Mouse (Mus musculus) mouse embryonic stem cell (cell line): ENCODE results near the gene Map3k1.

ENCODE experiments used
- in situ Hi-C, 2 experiments: fragments of 300-500 bp; cut with MboI; formaldehyde crosslinking; loops; 1 replicate in 1 of 2; 3 replicates in 1 of 2; pipeline ENCODE4 v1.14.3; 2019 to 2020; ENCODE audit warnings: low sequenced_read_pairs in 2 of 2, low pct_unique_long_range_greater_than_20kb in 1 of 2, mixed read lengths in 1 of 2; ENCODE audit not compliant: unreplicated experiment in 1 of 2

Gene Map3k1

DNA sequence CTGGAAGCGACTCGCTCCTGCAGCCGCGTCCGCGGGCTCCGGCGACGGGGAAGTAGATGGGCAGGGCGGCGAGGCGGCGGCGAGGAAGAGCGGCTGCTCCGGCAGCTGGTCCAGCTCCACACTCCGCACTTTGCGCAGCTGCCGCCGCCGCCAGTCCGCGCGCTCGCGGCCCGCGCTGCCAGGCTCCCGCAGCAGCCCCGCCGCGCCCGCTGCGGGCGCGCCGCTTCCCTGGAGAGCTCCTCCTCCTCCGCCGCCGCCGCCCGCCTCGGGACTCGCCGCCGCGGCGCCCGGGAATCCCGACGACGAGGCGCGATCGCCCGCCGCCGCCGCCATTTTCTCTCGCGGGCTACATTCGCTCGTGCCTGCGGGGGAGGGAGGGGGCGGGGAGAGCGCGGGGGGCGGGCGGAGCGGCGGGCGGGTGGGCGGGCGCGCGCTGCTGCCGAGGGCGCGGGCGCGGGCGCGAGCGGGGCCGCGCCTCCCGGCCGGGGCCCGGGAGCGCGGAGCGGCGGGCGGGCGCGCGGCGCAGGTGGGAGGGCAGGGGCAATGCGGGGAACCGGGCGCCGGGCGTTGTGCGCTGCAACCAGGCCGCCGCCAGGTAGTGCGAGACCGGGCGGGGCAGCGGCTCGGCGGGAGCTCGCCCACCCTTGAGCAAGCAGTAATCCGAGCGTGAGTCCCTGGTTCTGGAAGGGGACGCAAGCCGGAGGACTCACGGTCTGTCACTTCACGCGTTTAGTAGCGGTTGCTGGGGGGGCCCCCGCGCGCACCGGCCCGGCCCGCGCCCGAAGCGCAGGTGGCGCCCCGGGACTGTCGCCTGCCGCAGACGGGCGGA lies at the start of gene Map3k1:
Gene Map3k1, minus strand, starts transcription at position 357 of the 829 bp plus-strand sequence.
- in situ Hi-C loops: no loop called here

DNA sequence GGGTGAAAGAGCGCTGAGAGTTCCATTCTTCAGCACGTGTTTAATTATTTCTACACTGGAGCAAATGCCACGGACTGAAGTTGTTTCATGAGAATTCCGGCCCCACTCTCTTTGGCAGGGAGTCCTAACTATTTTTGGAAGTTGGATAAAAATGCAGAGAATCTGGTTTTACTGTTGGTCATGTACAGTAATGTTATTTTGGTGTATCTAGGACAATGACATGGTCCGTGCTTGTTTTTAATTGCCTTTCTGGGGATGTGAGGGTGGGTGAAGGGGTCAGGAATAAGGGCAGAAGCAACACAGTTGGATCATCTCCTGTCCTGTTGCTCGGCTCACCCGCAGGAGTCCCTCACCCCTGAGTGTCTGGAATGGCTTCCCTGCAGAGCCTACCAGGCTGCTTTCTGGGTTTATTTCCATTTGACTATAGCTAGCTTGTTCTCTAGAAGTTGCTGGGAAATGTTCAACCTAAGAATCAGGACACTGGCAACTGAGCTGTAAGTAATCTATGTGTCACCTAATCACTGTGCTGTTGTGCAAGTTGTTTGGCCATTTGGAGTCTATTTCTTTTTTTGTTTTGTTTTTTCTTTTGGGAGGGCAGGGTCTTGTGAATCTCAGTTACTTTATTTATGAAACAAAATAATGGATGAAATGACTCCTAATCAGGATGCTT lies 48.1 kb upstream of the Map3k1 start:
- in situ Hi-C loops: no loop called here

GRCm38 (mm10) chr13:111856232-111856631 lies 47.4 kb upstream of the Map3k1 start:
- in situ Hi-C loops: no loop called here

DNA sequence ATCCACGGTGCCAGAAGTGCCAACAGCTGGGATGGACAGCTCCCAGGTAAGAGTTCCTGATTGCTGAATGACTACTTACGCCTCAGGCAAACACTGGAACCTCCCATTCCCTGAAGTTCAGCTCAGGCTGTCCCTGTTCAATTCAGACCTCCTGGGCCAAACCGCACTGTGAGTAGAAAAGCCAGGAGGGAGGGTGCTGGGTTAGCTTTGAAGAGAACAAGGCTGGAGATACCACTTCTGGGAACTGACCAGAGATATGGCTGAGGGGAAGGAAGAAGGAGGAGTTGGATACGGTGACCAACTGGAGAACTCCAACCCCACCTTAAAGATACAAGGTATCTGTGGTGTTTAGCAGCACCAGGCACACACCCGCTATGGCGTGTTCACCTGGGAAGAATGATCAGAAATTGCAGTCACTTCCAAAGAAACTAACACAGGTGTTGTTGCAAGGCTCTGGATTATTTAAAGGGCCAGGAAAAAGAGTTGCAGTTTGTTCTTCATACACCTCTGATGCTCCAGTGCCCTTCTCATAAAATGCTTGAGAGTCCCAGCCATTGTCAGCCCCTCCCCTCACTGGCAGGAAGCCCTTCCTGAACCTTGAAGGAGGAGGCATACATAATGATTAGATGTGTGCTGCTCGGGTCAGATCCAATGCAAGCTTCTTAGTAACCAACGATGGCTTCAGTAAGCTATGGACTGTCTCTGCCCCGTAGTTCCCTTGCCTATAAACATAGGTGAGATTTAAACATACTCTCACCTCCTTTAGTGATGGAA lies 43.8 kb upstream of the Map3k1 start:
- in situ Hi-C loops: no loop called here

- in situ Hi-C loops: no loop called here
Observed at GRCm38 (mm10) chr13:111850046-111850837, 41.4 kb upstream of the Map3k1 start.

DNA sequence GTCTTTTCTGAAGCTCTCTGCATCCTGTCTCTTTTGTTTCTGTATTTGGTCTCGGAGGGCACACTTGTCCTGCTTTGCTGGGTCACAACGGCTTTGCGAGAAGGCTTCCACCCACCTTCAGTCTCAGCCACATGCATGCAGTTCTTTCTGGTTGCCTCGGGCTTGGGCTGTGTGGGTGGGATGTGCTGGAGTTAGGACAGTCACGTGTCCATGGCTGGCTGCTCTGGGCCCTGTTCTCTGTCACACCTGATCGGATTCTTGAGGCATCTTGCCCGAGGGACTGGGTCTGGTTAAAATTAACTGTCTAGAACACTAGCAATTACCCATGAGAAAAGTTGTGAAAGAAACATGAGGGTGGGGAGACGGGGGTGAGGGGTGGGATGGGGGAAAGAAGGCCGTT lies 36.7 kb upstream of the Map3k1 start:
- in situ Hi-C loops: no loop called here

DNA sequence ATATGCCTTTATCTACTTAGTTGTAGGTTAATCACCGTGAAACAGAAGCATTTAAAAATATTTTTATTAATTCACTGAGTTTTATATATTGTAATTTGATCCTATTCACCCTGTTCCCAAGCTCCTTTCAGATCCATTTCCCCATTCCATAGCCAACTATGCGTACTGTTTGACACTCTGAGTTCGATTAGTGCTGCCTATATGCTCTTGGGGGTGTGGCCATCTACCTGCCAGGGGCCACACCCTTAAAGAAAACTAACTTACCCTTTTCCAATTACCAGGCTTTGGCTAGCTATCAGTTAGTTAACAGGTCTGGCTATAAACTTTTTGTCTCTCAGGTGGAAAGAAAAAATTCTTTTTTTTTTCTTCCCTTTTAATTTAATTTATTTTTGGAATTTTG lies 35.5 kb upstream of the Map3k1 start:
- in situ Hi-C loops: no loop called here

DNA sequence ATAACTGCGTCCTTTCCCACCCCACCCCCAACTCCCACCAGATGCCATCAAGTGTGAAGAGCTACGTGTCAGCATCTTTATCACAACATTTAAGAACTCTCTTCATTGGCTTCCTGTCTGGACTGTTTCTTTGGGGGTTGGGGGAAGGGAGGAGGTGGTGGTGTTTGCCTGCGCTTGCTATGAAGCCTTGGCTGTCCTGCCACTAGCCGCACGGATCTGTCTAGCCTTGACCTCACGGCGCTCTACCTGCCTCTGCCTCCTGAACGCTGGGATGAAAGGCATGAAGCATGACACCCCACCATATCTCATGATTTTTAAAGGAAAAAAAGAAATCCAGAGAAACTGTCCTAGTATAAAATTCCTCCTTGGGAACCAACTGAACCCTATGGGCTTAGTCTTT lies 27.0 kb upstream of the Map3k1 start:
- in situ Hi-C loops: no loop called here

DNA sequence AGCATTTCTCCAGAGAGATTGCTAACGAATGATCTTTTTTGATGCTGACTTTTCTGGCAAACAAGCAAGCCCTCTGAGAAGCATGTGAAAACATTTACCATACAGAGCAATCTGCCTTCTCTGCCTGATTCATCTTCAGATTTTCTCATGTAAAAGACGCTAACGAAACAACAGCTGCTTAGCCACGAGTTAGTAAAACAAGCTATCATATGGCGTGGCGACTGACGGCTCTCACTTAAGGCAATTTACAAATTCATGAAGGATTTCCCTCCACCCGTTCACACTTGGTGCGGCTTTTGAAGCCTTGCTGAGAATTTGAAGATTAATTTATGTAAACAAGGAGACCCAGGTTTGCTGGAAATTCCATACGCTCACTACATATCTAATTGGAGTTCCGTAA lies 25.8 kb upstream of the Map3k1 start:
- in situ Hi-C loops: no loop called here

DNA sequence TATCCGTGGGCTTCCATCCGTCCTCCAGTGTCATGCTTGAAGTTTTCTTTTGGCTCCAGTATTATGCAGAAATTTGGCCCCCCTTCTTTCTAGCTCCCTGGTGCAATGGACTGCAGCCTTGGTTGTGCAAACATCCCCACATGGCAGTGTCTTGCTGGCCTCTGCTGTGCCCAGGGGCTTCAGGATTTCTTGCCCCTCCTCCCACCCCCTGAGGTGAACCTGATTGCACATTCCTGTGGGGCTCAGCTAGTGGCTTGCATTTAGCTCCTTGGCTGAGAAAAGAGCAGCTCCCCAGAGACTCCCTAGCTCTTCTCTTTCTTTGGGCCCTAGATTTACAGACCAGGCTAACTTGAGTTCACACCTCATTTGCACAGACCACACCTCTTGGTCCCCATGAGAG lies 20.7 kb upstream of the Map3k1 start:
- in situ Hi-C loops: no loop called here

DNA sequence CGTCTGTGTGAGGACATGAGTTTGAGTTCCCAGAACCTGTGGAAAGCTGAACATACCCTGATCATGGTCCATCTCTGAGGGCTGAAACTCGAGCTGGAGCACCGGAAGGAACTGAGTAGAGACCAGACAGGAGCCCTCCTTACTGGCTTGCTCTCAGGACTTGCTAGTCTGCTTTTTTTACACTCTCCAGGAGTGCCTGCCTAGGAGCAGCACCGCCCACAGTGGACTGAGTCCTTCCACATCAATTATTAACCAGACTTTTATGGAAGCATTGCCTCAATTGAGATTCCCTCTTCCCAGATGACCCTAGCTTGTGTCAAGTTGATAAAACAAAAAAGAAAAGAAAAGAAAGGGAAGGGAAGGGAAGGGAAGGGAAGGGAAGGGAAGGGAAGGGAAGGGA lies 18.7 kb upstream of the Map3k1 start:
- in situ Hi-C loops: no loop called here

DNA sequence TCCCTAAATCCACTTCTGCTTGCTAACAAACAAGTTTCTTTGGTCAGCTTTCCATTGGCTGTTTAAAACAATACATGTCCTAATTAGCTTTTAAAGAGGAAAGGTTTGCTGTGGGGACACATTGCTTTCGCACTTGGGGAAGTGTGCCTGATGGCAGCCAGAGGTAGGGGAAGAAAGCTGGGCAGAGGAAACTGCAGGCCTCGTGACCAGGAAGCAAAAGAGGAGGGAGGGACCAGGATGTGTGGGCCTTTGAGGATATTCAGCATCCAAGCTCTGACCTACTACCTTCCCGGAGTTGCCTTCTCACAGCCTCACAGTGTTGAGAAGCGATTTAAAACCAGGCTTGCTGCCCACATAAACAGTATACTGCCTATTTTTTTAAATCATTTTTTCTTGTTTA lies 15.4 kb upstream of the Map3k1 start:
- in situ Hi-C loops: no loop called here

DNA sequence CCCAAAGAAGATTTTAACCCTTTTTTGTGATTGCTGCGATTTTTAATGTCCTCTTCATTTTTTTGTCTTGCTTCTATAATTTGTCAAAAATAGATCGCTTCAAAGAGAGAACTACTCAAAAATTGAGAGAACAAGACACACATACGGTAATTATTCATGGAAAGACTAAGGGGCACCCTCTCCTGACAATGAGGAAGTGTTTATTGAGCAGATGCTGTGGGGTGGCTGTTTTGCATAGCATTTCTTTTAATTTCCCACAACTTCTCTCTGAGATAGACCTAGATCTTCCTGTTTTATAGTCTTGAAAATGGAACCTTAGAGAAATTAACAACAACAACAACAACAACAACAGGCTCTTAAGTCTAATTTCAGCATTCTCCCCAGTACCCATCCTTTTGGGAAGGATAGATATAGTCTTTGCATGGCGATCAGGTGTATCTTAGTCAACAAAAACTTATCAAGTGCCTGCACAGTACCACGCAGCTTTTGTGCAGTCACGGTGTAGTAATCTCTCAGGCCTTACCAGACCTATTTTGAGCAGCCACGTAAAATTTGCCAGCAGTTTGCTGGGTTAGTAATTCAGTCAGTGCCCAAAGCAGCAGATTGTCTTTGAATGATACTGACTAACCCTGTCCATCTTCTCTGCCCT lies 13.1 kb upstream of the Map3k1 start:
- in situ Hi-C loops: no loop called here

- in situ Hi-C loops: no loop called here
Observed at GRCm38 (mm10) chr13:111819618-111820385, 11.0 kb upstream of the Map3k1 start.

DNA sequence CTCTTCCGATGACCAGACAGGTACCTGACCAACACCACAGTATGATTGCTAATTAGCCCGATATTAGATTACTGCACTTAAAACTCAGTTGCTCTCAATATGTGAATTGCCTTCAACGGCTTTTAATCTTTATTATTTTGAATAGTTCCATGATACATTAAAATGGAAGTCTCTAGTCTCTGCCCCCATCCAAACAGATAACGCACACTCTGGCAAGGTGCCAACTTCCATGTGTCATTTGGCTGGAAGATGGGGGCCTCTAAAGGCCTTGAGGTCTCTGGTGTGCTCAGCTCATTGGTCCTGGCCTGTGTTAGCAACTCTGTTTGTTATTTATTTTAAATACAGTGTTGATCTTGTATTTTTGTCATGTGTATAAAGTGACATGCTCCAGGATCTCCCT lies 10.3 kb upstream of the Map3k1 start:
- in situ Hi-C loops: no loop called here

DNA sequence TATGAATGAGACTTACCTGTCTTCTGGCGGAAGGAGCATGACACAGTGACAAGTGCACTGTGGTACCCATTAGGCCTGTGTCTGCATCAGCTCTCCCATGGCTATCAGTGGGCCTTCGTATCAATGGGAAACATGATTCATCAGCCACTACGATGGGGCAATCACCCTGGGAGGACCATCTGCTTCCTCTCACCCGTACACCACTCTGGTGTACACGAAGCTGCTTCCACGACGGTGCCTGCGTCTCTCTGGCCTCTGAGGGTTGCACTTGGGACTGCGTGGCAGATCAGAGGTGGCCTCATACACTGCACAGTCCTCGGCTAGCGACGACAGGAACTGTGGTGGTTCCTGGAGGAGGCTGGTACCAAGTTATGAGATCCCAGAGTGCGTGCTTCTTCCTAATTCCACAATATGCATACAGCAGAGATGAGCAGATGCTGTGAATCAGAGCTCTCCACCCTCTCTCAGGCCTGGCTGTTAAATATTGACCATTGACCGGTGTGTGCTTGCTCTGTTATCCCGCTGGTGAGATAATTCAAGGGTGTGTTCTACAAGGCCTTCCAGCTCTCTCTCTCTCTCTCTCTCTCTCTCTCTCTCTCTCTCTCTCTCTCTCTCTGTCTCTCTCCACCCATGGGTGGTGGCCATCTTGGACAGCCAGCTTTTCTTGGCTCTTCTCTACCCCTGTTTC lies 9.6 kb upstream of the Map3k1 start:
- in situ Hi-C loops: no loop called here

DNA sequence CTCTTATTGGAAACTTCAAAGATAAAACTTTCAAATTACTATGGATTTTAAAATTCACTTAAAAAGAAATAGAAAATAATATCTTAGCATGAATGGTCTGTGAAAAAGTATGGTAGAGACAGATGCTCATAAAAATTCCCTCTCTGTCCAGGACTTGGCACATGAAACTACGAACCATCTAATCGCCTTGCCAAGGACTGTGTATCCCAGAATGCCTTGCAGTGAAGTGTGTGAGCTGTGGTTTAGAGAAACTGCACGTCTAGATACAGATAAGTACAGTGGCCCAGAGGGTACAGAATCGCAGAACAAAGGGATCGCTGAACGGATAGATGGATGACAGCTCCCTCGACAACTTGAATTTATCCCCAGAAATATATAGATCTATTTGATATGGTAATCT lies 9.0 kb upstream of the Map3k1 start:
- in situ Hi-C loops: no loop called here
